23 mouse cellular contexts compared by ENCODE assay signal in the genomic region with DNA sequence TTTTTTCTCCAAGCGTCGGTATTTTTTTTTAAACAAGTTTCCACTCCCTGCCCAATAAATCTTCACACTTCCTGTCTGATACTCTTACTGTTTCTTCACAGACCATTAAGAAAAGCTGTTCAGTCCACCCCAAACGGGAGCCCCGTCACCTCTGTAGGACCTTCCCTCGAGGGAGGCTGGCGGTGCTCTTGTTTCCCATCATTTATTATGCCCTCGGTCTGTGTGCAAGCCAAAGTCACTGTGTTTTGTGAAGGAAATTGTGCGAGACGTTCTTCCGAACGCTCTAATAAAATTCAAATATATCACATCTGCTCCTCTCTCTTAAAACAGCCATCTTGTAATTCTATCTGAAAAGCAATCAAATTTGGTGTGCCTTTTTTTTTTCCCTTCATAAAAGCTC.
A peak's percentile ranks its signal among the peaks of the same experiment; 100 is the strongest.
DNase-seq lines count a peak whose midpoint lies in the region; ATAC-seq lines count a peak whose summit lies in the region.
"Had no signal": no experiment of that assay in that cellular context is flagged by ENCODE, and none has a peak within 500 bp of the region (broad histone marks: within the 10 kb centered on the region; RNA-seq: fewer than 3 reads in every experiment).

No protein-coding gene starts in this region.

- H3K27me3 ChIP-seq in neural tube, embryonic 13.5 days: no peaks in the 10 kb centered on the region
- H3K27me3 ChIP-seq: forebrain, embryonic 13.5 days; heart, embryonic 13.5 days; hindbrain, embryonic 15.5 days; liver, embryonic 13.5 days had no signal

- 17% methylated on average over 11 of the region's 11 CpGs for WGBS in neural tube, embryonic 13.5 days

- no peak overlapping the region for H3K27ac ChIP-seq in neural tube, embryonic 13.5 days (replicated peaks)
- H3K27ac ChIP-seq: forebrain, embryonic 13.5 days; heart, embryonic 13.5 days; hindbrain, embryonic 15.5 days; liver, embryonic 13.5 days; macrophage had no signal

- DNase-seq in heart, adult 11 months: peak; percentile 62
- no peak for DNase-seq in heart, postnatal 36 days
- DNase-seq in kidney, postnatal 10 days: peak; percentile 16
- no peak for DNase-seq in kidney, postnatal 14 days
- DNase-seq in forelimb bud, embryonic 11.5 days (ENCODE audit: low read depth, low spot score): peak; percentile 28
- DNase-seq: adrenal gland, postnatal 36 days; cerebellum, adult 11-12 months; cerebellum, postnatal 14 days; gastrocnemius, postnatal 10 days; heart, adult 18-20 months; kidney, postnatal 25 days; liver, embryonic 13.5 days; lung, embryonic 14.5 days; right cerebral cortex, postnatal 14 days; spleen, adult 18-20 months; thymus, postnatal 25 days had no signal

- intact Hi-C loops in heart, postnatal 36 days (cut with DNase I): no loop called here

- H3K4me2 ChIP-seq in neural tube, embryonic 13.5 days: peak overlapping the region; percentile 29; the same call in 1 of the 2 replicates
- H3K4me2 ChIP-seq: forebrain, embryonic 13.5 days; heart, embryonic 13.5 days; hindbrain, embryonic 15.5 days; liver, embryonic 13.5 days; lung, embryonic 14.5 days; midbrain, embryonic 11.5 days had no signal

- H3K4me3 ChIP-seq in neural tube, embryonic 13.5 days: no peak overlapping the region
- H3K4me3 ChIP-seq: forebrain, embryonic 13.5 days; heart, embryonic 13.5 days; hindbrain, embryonic 15.5 days; liver, embryonic 13.5 days had no signal

- no peaks in the 10 kb centered on the region for H3K36me3 ChIP-seq in neural tube, embryonic 13.5 days
- H3K36me3 ChIP-seq: heart, embryonic 13.5 days; hindbrain, embryonic 15.5 days; liver, embryonic 13.5 days had no signal

- H3K9me3 ChIP-seq in neural tube, embryonic 13.5 days: no peaks in the 10 kb centered on the region
- H3K9me3 ChIP-seq: forebrain, embryonic 13.5 days; heart, embryonic 13.5 days; hindbrain, embryonic 15.5 days; liver, embryonic 13.5 days had no signal

- H3K4me1 ChIP-seq in neural tube, embryonic 13.5 days (replicated peaks): peaks cover 22% of the 10 kb centered on the region
- H3K4me1 ChIP-seq: heart, embryonic 13.5 days; liver, embryonic 13.5 days had no signal

- no peak for ATAC-seq in neural tube, embryonic 13.5 days (ENCODE audit: low read depth)
- no peak for ATAC-seq in CD4-positive, CD25-positive, alpha-beta regulatory T cell, adult 4 months
- ATAC-seq: forebrain, embryonic 13.5 days had no signal

- no peak overlapping the region for H3K9ac ChIP-seq in neural tube, embryonic 13.5 days
- H3K9ac ChIP-seq: forebrain, embryonic 13.5 days; heart, embryonic 13.5 days; hindbrain, embryonic 15.5 days; liver, embryonic 13.5 days; lung, embryonic 14.5 days had no signal

Comparison
In these comparisons a context has a peak if more than half of its experiments do, and no peak if none do; other contexts are left out.
1. DNase-seq: peak in heart, adult 11 months (single experiment), kidney, postnatal 10 days (single experiment) and forelimb bud, embryonic 11.5 days (single experiment); none in heart, postnatal 36 days (0 of 2) and kidney, postnatal 14 days (single experiment).